Mouse (Mus musculus) stomach, embryonic 16.5 days (tissue): ENCODE measurements around the gene Poldip2. TPM values are rescaled to one million over a fixed set of nuclear protein-coding genes. Genes with fewer than 3 reads are reported as not detected.

Experiments used
- ATAC-seq: fragments of 200-750 bp; cut with Nextera tagmentation; 2 replicates; pipeline ENCODE4 v1.8.0; 2017; ENCODE audit warnings: moderate number of reproducible peaks, moderate TSS enrichment; ENCODE audit not compliant: insufficient read depth, low FRiP score
- H3K27ac ChIP-seq: fragments of 300-500 bp; sonication (generic); 2 replicates; pipeline ENCODE4 v1.5.1; 2014; ENCODE audit warnings: low read length
- H3K27me3 ChIP-seq: fragments of 300-500 bp; sonication (generic); 2 replicates; pipeline ENCODE4 v1.6.1; 2014; ENCODE audit warnings: low read length, control low read depth, mixed read lengths; ENCODE audit not compliant: control insufficient read depth, insufficient read depth
- H3K36me3 ChIP-seq: fragments of 300-500 bp; sonication (generic); 2 replicates; pipeline ENCODE4 v1.6.1; 2014; ENCODE audit warnings: low read length; ENCODE audit not compliant: control insufficient read depth, insufficient read depth
- H3K4me1 ChIP-seq: fragments of 300-500 bp; sonication (generic); 2 replicates; pipeline ENCODE4 v1.6.1; 2014; ENCODE audit warnings: low read length, control low read depth, mixed read lengths; ENCODE audit not compliant: control insufficient read depth, insufficient read depth
- H3K4me2 ChIP-seq: fragments of 300-500 bp; sonication (generic); 2 replicates; pipeline ENCODE4 v1.6.1; 2014; ENCODE audit warnings: low read depth, low read length, mixed read lengths
- H3K4me3 ChIP-seq: fragments of 300-500 bp; sonication (generic); replicated peaks from 2 replicates; pipeline ENCODE4 v1.5.1; 2014; ENCODE audit warnings: mild to moderate bottlenecking, low read length
- H3K9ac ChIP-seq: fragments of 300-500 bp; sonication (generic); 2 replicates; pipeline ENCODE4 v1.6.1; 2014; ENCODE audit warnings: low read length
- H3K9me3 ChIP-seq: fragments of 300-500 bp; sonication (generic); replicated peaks from 2 replicates; pipeline ENCODE4 v1.6.1; 2016; ENCODE audit warnings: low read length, control low read depth; ENCODE audit not compliant: control insufficient read depth
- WGBS: fragments of 180-500 bp; shearing (Covaris S2); extraction: QIAGEN DNeasy Blood & Tissue Kit; methylation state at CpG from one replicate; pipeline ENCODE4 v1.1.7; 2014; 5-methylcytosine and 5-hydroxymethylcytosine counted together
- polyA plus RNA-seq: library from polyadenylated mRNA; unstranded; fragments of >200 nt; fragmentation: Nextera tagmentation; extraction: Ambion mirVana; gene quantifications from 2 replicates; pipeline ENCODE4 v1.2.1, GENCODE M21; 2015

Gene Poldip2
- polyA plus RNA-seq, 1 experiment from 2014 or later: 136 TPM

- Histone ChIP-seq H3K27ac (no peak overlapping the region), H3K4me1 (peaks cover 13% of the 10 kb centered on the region), H3K4me2 (no peak overlapping the region), H3K36me3 (peaks cover 28% of the 10 kb centered on the region), H3K9me3 (no peaks in the 10 kb centered on the region), H3K27me3 (no peaks in the 10 kb centered on the region), H3K4me3 (no peak overlapping the region), H3K9ac (no peak overlapping the region)
- ATAC-seq: no peak
- WGBS: 57% methylated on average over 2 of the region's 2 CpGs
These were observed 3.7 kb downstream of the Poldip2 start for GRCm38 (mm10) chr11:78515549-78516325.

GRCm38 (mm10) chr11:78518931-78519330 lies 6.9 kb downstream of the Poldip2 start:
- 90% methylated on average over 10 of the region's 10 CpGs for WGBS
- peaks cover 44% of the 10 kb centered on the region for H3K36me3 ChIP-seq

GRCm38 (mm10) chr11:78521880-78522279 lies 9.9 kb downstream of the Poldip2 start:
- H3K9me3 ChIP-seq: no peaks in the 10 kb centered on the region
- H3K4me2 ChIP-seq: no peak overlapping the region
- H3K27me3 ChIP-seq: no peaks in the 10 kb centered on the region
- no peak overlapping the region for H3K4me3 ChIP-seq
- H3K36me3 ChIP-seq: peaks cover 32% of the 10 kb centered on the region
- ATAC-seq: no peak
- WGBS: 80% methylated on average over 3 of the region's 3 CpGs
- no peak overlapping the region for H3K9ac ChIP-seq
- H3K27ac ChIP-seq: no peak overlapping the region
- no peaks in the 10 kb centered on the region for H3K4me1 ChIP-seq

More at GRCm38 (mm10) chr11:78518931-78519330, 6.9 kb downstream of the Poldip2 start:
- Histone ChIP-seq H3K4me3 (no peak overlapping the region), H3K27me3 (no peaks in the 10 kb centered on the region), H3K27ac (no peak overlapping the region), H3K4me2 (no peak overlapping the region), H3K9ac (no peak overlapping the region), H3K9me3 (no peaks in the 10 kb centered on the region), H3K4me1 (no peaks in the 10 kb centered on the region)
- ATAC-seq: no peak

GRCm38 (mm10) chr11:78522481-78522997 lies 10.5 kb downstream of the Poldip2 start:
- no peaks in the 10 kb centered on the region for H3K9me3 ChIP-seq
- no peak overlapping the region for H3K9ac ChIP-seq
- no peak overlapping the region for H3K4me2 ChIP-seq
- H3K27ac ChIP-seq: no peak overlapping the region
- no peak overlapping the region for H3K4me3 ChIP-seq
- 87% methylated on average over 1 of the region's 1 CpGs for WGBS
- H3K27me3 ChIP-seq: no peaks in the 10 kb centered on the region
- H3K36me3 ChIP-seq: peaks cover 36% of the 10 kb centered on the region
- no peaks in the 10 kb centered on the region for H3K4me1 ChIP-seq
- ATAC-seq: no peak

GRCm38 (mm10) chr11:78523241-78523955 lies 11.4 kb downstream of the Poldip2 start:
- Histone ChIP-seq H3K9ac (no peak overlapping the region), H3K27me3 (no peaks in the 10 kb centered on the region), H3K36me3 (peaks cover 41% of the 10 kb centered on the region), H3K4me2 (no peak overlapping the region), H3K27ac (no peak overlapping the region), H3K4me1 (no peaks in the 10 kb centered on the region), H3K9me3 (no peaks in the 10 kb centered on the region), H3K4me3 (no peak overlapping the region)
- ATAC-seq: no peak
- 84% methylated on average over 9 of the region's 9 CpGs for WGBS

- Histone ChIP-seq H3K4me2 (no peak overlapping the region), H3K27me3 (no peaks in the 10 kb centered on the region), H3K4me1 (no peaks in the 10 kb centered on the region), H3K4me3 (no peak overlapping the region), H3K27ac (no peak overlapping the region), H3K9me3 (no peaks in the 10 kb centered on the region), H3K9ac (no peak overlapping the region), H3K36me3 (peaks cover 43% of the 10 kb centered on the region)
- 69% methylated on average over 2 of the region's 2 CpGs for WGBS
- no peak for ATAC-seq
These were observed 12.8 kb downstream of the Poldip2 start for GRCm38 (mm10) chr11:78524838-78525237.

- no peak for ATAC-seq
These were observed 16.7 kb downstream of the Poldip2 start for GRCm38 (mm10) chr11:78528714-78529113.

GRCm38 (mm10) chr11:78530001-78530400 lies 18.0 kb downstream of the Poldip2 start:
- Histone ChIP-seq H3K27me3 (no peaks in the 10 kb centered on the region), H3K9ac (no peak overlapping the region), H3K4me2 (no peak overlapping the region), H3K4me1 (peaks cover 7% of the 10 kb centered on the region; the same call in 1 of the 2 replicates), H3K9me3 (no peaks in the 10 kb centered on the region), H3K36me3 (peaks cover 23% of the 10 kb centered on the region), H3K27ac (no peak overlapping the region), H3K4me3 (no peak overlapping the region)
- ATAC-seq: no peak
- 89% methylated on average over 12 of the region's 12 CpGs for WGBS

More at GRCm38 (mm10) chr11:78528714-78529113, 16.7 kb downstream of the Poldip2 start:
- Histone ChIP-seq H3K4me1 (no peaks in the 10 kb centered on the region), H3K4me3 (no peak overlapping the region), H3K4me2 (no peak overlapping the region), H3K9me3 (no peaks in the 10 kb centered on the region), H3K27me3 (no peaks in the 10 kb centered on the region), H3K27ac (no peak overlapping the region), H3K36me3 (peaks cover 29% of the 10 kb centered on the region), H3K9ac (no peak overlapping the region)
- 88% methylated on average over 9 of the region's 9 CpGs for WGBS

GRCm38 (mm10) chr11:78531046-78531445 lies 19.1 kb downstream of the Poldip2 start:
- no peak for ATAC-seq
- Histone ChIP-seq H3K4me1 (peaks cover 9% of the 10 kb centered on the region; the same call in 1 of the 2 replicates), H3K9me3 (no peaks in the 10 kb centered on the region), H3K36me3 (peaks cover 20% of the 10 kb centered on the region; the same call in 1 of the 2 replicates), H3K4me3 (no peak overlapping the region), H3K9ac (no peak overlapping the region), H3K4me2 (no peak overlapping the region), H3K27me3 (no peaks in the 10 kb centered on the region), H3K27ac (peak overlapping the region; percentile 22; the same call in 1 of the 2 replicates)
- WGBS: 63% methylated on average over 6 of the region's 6 CpGs
